Mouse (Mus musculus): ENCODE measurements around the gene Rlbp1. TPM values are rescaled to one million over a fixed set of nuclear protein-coding genes. Genes with fewer than 3 reads are reported as not detected.

Gene Rlbp1
- polyA plus RNA-seq, 1 experiment from 2014 or later = 80.0 TPM

Other genes starting within 250 kb of the Rlbp1 start
- gene Mfge8, start 238.0 kb downstream of the Rlbp1 start, polyA plus RNA-seq (2014; fragmentation: Nextera tagmentation; extraction: Ambion mirVana) = 156 and 176 TPM in 2 replicates
- 22.3 and 23.5 TPM in 2 replicates for gene Abhd2, start 113.8 kb downstream of the Rlbp1 start, polyA plus RNA-seq (2014; fragmentation: Nextera tagmentation; extraction: Ambion mirVana)
- gene Fanci, start 4.9 kb upstream of the Rlbp1 start, polyA plus RNA-seq (2014; fragmentation: Nextera tagmentation; extraction: Ambion mirVana) = 6.3 and 6.9 TPM in 2 replicates
- gene Polg, start 79.3 kb upstream of the Rlbp1 start, polyA plus RNA-seq (2014; fragmentation: Nextera tagmentation; extraction: Ambion mirVana) = 20.2 and 23.4 TPM in 2 replicates
- 1.6 and 4.2 TPM in 2 replicates for gene Rhcg, start 230.6 kb upstream of the Rlbp1 start, polyA plus RNA-seq (2014; fragmentation: Nextera tagmentation; extraction: Ambion mirVana)

Data from forebrain, embryonic 14.5 days (tissue).